Mouse (Mus musculus): Measurements from ENCODE around the gene Erap1. TPM values are rescaled to one million over a fixed set of nuclear protein-coding genes. Genes with fewer than 3 reads are reported as not detected.

Gene Erap1
- polyA plus RNA-seq, 1 experiment = 9.7 TPM

Other genes with a start within 250 kb of the Erap1 start
- gene Zfp72, start 248.7 kb upstream of the Erap1 start, polyA plus RNA-seq (2012; rRNA removed) = 2.6 and 2.9 TPM in 2 replicates
- gene Ftl1-ps1, start 239.9 kb upstream of the Erap1 start, polyA plus RNA-seq (2012; rRNA removed) = 20.8 and 27.9 TPM in 2 replicates
- gene Zfp825, start 145.6 kb upstream of the Erap1 start, polyA plus RNA-seq (2012; rRNA removed) = 7.4 and 7.7 TPM in 2 replicates
- gene Cast, start 169.2 kb downstream of the Erap1 start, polyA plus RNA-seq (2012; rRNA removed) = 7.6 and 9.4 TPM in 2 replicates

Data from frontal cortex, adult 2 months (tissue).